Mouse (Mus musculus) limb, embryonic 12.5 days (tissue): ENCODE measurements around the gene Clic6. TPM values are rescaled to one million over a fixed set of nuclear protein-coding genes. Genes with fewer than 3 reads are reported as not detected.
A peak's percentile ranks its signal among the peaks of the same experiment; 100 is the strongest.
"Not testable (repeated sequence)": the region's sequence is repeated elsewhere in the genome, so short reads cannot be mapped to it uniquely, and the experiment has no call there.

Source experiments
- ATAC-seq: fragments of 200-750 bp; cut with Nextera tagmentation; 2 replicates; pipeline ENCODE4 v1.8.0; 2017; ENCODE audit warnings: low read depth, moderate TSS enrichment; ENCODE audit not compliant: insufficient number of reproducible peaks, insufficient read depth, low FRiP score, low TSS enrichment
- H3K27ac ChIP-seq: fragments of 300-500 bp; sonication (generic); 2 replicates; pipeline ENCODE4 v1.5.1; 2016; ENCODE audit warnings: mild to moderate bottlenecking, moderate library complexity
- H3K27me3 ChIP-seq: fragments of 300-500 bp; sonication (generic); 2 replicates; pipeline ENCODE4 v1.6.1; 2016; ENCODE audit warnings: mild to moderate bottlenecking, moderate library complexity
- H3K36me3 ChIP-seq: fragments of 300-500 bp; sonication (generic); 2 replicates; pipeline ENCODE4 v1.6.1; 2016; ENCODE audit warnings: mild to moderate bottlenecking, moderate library complexity
- H3K4me1 ChIP-seq: fragments of 300-500 bp; sonication (generic); replicated peaks from 2 replicates; pipeline ENCODE4 v1.6.1; 2016
- H3K4me2 ChIP-seq: fragments of 300-500 bp; sonication (generic); 2 replicates; pipeline ENCODE4 v1.6.1; 2016; ENCODE audit warnings: mild to moderate bottlenecking, moderate library complexity
- H3K4me3 ChIP-seq: fragments of 300-500 bp; sonication (generic); replicated peaks from 2 replicates; pipeline ENCODE4 v1.5.1; 2016; ENCODE audit warnings: mild to moderate bottlenecking
- H3K9ac ChIP-seq: fragments of 300-500 bp; sonication (generic); replicated peaks from 2 replicates; pipeline ENCODE4 v1.6.1; 2016; ENCODE audit warnings: mild to moderate bottlenecking, moderate library complexity
- H3K9me3 ChIP-seq: fragments of 300-500 bp; sonication (generic); 2 replicates; pipeline ENCODE4 v1.6.1; 2016; ENCODE audit warnings: mild to moderate bottlenecking, moderate library complexity
- WGBS: fragments of 180-500 bp; shearing (Covaris S2); methylation state at CpG from one replicate; pipeline ENCODE4 v1.1.7; 2016; 5-methylcytosine and 5-hydroxymethylcytosine counted together
- polyA plus RNA-seq: library from polyadenylated mRNA; unstranded; fragments of >200 nt; fragmentation: Nextera tagmentation; extraction: Ambion mirVana; gene quantifications from 2 replicates; pipeline ENCODE4 v1.2.1, GENCODE M21; 2016

Clic6 gene
- polyA plus RNA-seq, 1 experiment from 2014 or later = 1.2 TPM

- Histone ChIP-seq H3K27ac (no peak overlapping the region), H3K36me3 (no peaks in the 10 kb centered on the region), H3K4me3 (no peak overlapping the region), H3K27me3 (peaks cover 59% of the 10 kb centered on the region), H3K9me3 (no peaks in the 10 kb centered on the region), H3K9ac (no peak overlapping the region), H3K4me2 (no peak overlapping the region), H3K4me1 (peaks cover 19% of the 10 kb centered on the region)
- 81% methylated on average over 8 of the region's 8 CpGs for WGBS
- no peak for ATAC-seq
These were observed 15.0 kb downstream of the Clic6 start for GRCm38 (mm10) chr16:92500534-92500933.

DNA sequence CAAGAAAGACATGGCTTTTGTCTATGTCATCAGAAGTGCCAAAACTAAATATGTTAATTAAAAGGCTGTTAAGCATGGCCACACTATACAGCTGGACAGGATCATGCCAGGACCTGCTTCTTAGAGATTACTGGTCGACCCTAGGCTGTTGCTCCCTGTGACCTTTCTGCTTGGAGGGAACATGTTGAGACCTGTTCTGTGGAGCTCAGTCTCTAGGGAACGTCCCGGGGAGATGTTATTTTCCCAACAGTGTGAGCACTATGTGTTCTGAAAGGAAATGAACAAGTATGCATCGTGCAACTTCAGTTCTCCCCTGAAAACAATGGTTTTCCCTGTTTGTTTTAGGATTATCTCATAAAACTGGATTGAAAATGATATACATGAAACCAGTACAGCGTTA, 17.6 kb downstream of the Clic6 start:
- Histone ChIP-seq H3K9me3 (no peaks in the 10 kb centered on the region), H3K36me3 (no peaks in the 10 kb centered on the region), H3K4me2 (no peak overlapping the region), H3K27ac (no peak overlapping the region), H3K4me3 (no peak overlapping the region), H3K9ac (no peak overlapping the region), H3K4me1 (peaks cover 12% of the 10 kb centered on the region), H3K27me3 (peaks cover 35% of the 10 kb centered on the region)
- WGBS = 69% methylated on average over 5 of the region's 5 CpGs
- ATAC-seq = no peak

DNA sequence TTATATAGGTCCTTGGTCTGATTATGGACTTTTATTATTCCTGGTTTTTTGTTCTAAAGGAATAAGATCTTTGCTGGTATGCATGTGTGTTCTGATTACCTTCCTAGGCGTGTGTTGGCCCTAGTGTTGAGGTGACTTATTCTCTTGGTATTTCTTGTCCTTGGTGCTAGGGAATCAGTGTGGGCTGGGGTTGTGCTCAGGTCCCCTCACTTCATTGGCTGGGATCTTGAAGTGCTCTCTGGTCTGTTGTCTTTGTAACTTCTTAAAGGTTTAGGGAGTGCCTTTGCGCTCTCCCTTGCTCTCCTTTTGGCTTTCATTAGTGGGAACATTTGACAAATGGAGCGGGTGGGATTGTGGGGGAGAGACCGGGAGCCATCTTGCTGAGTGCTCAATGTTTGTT, 22.0 kb downstream of the Clic6 start:
- H3K4me3 ChIP-seq = no peak overlapping the region
- no peak for ATAC-seq
- peaks cover 3% of the 10 kb centered on the region for H3K4me1 ChIP-seq
- WGBS = 87% methylated on average over 4 of the region's 4 CpGs
- H3K9ac ChIP-seq = no peak overlapping the region
- no peak overlapping the region for H3K4me2 ChIP-seq
- no peaks in the 10 kb centered on the region for H3K36me3 ChIP-seq
- H3K27ac ChIP-seq = no peak overlapping the region
- no peaks in the 10 kb centered on the region for H3K9me3 ChIP-seq
- peaks cover 6% of the 10 kb centered on the region; the same call in 1 of the 2 replicates for H3K27me3 ChIP-seq

GRCm38 (mm10) chr16:92510835-92511772, 25.6 kb downstream of the Clic6 start:
- Histone ChIP-seq H3K9ac (no peak overlapping the region), H3K4me1 (peaks cover 3% of the 10 kb centered on the region), H3K36me3 (no peaks in the 10 kb centered on the region), H3K9me3 (no peaks in the 10 kb centered on the region), H3K27me3 (peaks cover 13% of the 10 kb centered on the region), H3K4me2 (no peak overlapping the region), H3K27ac (no peak overlapping the region), H3K4me3 (no peak overlapping the region)
- WGBS = 64% methylated on average over 13 of the region's 13 CpGs
- no peak for ATAC-seq

DNA sequence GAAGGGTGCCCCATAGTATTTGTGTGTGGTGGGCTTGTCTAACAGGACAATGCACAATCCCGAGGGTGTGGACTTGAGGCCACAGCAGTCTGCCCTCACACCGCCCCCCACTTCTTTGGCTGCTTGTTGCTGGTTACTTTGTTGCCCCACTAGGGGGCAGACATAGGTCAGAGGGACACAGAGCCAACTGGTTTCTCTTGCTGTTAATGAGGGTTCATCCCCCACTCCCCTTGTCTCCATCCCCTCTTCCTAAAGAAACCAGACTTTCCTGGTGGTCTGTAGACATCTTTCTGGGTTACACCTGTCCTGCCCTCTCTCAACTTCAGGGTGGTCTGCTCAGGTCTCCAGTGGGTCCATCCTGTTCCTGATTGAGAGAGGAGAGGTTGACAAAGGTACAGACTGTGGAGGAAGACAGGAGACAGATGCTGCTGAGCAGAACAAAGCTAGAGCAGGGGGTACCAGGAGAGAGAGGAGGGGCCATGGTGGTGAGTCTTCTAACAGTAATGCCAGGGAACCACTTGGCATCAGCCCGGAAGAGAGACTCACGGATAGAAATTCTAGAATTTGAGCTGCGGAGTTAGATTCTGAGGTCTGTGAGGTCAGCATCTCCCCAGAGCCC, 26.3 kb downstream of the Clic6 start:
- Histone ChIP-seq H3K27me3 (peaks cover 13% of the 10 kb centered on the region), H3K36me3 (no peaks in the 10 kb centered on the region), H3K9me3 (no peaks in the 10 kb centered on the region), H3K27ac (no peak overlapping the region), H3K9ac (no peak overlapping the region), H3K4me2 (no peak overlapping the region), H3K4me1 (peaks cover 3% of the 10 kb centered on the region), H3K4me3 (no peak overlapping the region)
- 63% methylated on average over 5 of the region's 5 CpGs for WGBS
- ATAC-seq = no peak

GRCm38 (mm10) chr16:92514896-92515295, 29.4 kb downstream of the Clic6 start:
- not testable (repeated sequence) for H3K9ac ChIP-seq, H3K4me2 ChIP-seq, H3K36me3 ChIP-seq, ATAC-seq, H3K9me3 ChIP-seq, H3K27ac ChIP-seq, H3K4me3 ChIP-seq
- peaks cover 17% of the 10 kb centered on the region for H3K27me3 ChIP-seq
- WGBS = 77% methylated on average over 9 of the region's 9 CpGs
- H3K4me1 ChIP-seq = peaks cover 19% of the 10 kb centered on the region

DNA sequence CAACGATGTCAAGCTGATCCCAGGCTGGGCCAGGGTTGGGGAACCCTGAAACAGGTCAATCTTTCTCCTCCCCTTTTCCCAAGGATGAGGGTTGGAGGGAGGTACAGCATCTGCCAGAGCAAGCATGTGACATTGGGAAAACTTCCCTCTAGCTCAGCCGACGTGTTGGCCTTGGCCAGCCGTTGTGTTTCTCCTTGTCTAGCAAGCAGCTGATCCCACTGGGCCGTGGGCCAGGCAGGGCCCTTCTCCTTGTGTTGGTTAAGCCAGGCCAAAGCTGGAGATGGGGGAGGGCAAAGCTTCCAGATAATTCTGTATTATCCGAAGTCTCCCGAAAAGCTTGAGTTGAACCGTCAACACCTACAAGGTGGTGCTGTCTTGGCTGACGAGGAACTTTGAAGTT, 30.6 kb downstream of the Clic6 start:
- WGBS = 90% methylated on average over 9 of the region's 9 CpGs
- Histone ChIP-seq H3K4me1 (peaks cover 20% of the 10 kb centered on the region), H3K9ac (no peak overlapping the region), H3K9me3 (no peaks in the 10 kb centered on the region), H3K36me3 (no peaks in the 10 kb centered on the region), H3K27ac (no peak overlapping the region), H3K4me3 (no peak overlapping the region), H3K4me2 (no peak overlapping the region), H3K27me3 (peaks cover 26% of the 10 kb centered on the region)
- no peak for ATAC-seq

DNA sequence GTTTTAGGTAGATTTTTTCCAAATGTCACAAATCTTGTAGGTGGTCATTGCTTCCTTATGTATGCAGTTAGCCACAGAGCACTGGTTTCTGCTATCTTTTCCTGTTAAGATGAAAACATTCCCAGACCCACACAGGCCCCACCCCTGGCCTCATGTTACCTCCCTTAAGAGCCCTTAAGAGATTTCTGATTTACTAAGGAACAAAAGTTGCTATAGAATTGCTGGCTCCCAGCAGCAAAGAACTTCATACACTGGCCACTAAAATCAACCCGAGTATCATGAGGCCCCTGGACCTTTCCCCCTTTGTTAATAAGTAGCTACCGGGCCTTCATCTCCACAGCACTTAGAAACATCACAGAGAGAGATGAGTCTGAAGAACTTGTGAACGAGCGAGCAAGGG, 33.2 kb downstream of the Clic6 start:
- Histone ChIP-seq H3K27me3 (peaks cover 30% of the 10 kb centered on the region), H3K9ac (no peak overlapping the region), H3K27ac (peak overlapping the region; percentile 41; the same call in 1 of the 2 replicates), H3K9me3 (no peaks in the 10 kb centered on the region), H3K36me3 (no peaks in the 10 kb centered on the region), H3K4me1 (peaks cover 29% of the 10 kb centered on the region), H3K4me3 (no peak overlapping the region), H3K4me2 (peak overlapping the region; percentile 23)
- no peak for ATAC-seq
- WGBS = 33% methylated on average over 4 of the region's 4 CpGs

DNA sequence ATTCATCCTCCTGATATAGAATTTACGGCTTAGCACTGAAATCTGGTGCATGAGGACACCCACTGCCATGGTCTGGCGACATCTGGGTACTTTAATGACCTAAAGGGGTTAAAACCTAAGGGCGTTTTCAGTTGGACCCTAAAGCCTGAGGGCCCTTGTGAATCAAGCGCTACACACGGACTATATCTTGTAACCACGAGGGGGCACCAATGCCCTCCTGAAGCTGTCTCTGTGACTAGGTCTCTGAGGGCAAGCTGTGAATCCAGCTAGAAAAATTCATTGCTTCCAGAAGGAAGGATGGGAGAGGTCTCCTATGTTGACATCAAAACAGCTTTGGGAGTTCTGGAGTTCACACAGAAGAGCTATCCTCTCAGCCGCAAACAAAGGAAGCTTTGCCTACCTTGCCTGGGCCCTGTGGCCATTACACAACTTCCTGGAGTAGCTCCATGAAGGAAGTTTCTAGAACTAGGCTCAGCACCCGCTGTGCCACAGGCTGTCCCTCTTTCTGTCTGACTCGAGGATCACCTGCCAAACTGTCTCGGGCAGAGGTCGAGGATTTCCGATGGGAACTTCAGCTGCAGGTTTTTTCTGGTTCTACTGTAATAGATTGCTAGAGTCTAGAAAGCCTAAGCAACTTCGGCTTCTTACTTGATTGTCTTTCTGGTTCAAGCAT, 34.4 kb downstream of the Clic6 start:
- Histone ChIP-seq H3K9ac (no peak overlapping the region), H3K4me3 (no peak overlapping the region), H3K4me1 (peaks cover 29% of the 10 kb centered on the region), H3K4me2 (no peak overlapping the region), H3K36me3 (no peaks in the 10 kb centered on the region), H3K9me3 (no peaks in the 10 kb centered on the region), H3K27me3 (peaks cover 33% of the 10 kb centered on the region; the same call in 1 of the 2 replicates), H3K27ac (no peak overlapping the region)
- 52% methylated on average over 13 of the region's 13 CpGs for WGBS
- no peak for ATAC-seq

- no peaks in the 10 kb centered on the region for H3K36me3 ChIP-seq
- ATAC-seq = no peak
- H3K27ac ChIP-seq = no peak overlapping the region
- WGBS = 80% methylated on average over 8 of the region's 8 CpGs
- H3K4me2 ChIP-seq = no peak overlapping the region
- H3K9ac ChIP-seq = no peak overlapping the region
- peaks cover 40% of the 10 kb centered on the region; the same call in 1 of the 2 replicates for H3K27me3 ChIP-seq
- H3K4me3 ChIP-seq = no peak overlapping the region
- H3K9me3 ChIP-seq = no peaks in the 10 kb centered on the region
- H3K4me1 ChIP-seq = peaks cover 33% of the 10 kb centered on the region
These were observed 37.8 kb downstream of the Clic6 start for GRCm38 (mm10) chr16:92523351-92523750.

DNA sequence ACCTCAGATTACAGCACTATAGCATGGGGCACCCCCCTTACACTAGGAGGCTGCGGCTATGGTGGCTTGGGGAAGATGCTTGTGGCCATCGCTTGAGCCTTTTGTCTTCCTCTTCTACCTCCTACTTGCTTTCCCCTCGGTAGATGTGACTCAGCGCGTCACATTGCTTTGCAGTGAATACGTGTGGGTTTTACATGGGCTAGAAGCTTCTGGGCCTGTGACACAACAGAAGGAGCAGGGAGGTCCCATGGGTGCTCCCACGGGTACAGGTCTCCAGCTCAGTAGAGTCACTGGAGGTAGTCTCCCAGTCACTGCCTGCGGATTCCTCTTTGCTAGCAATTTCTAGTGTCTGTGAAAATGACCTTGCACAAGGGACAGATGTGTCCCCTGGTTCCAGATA, 39.1 kb downstream of the Clic6 start:
- Histone ChIP-seq H3K9ac (no peak overlapping the region), H3K4me2 (no peak overlapping the region), H3K36me3 (no peaks in the 10 kb centered on the region), H3K9me3 (0 out of 2 replicates have a peak, but pooled peaks cover 6% of the 10 kb centered on the region), H3K27ac (no peak overlapping the region), H3K4me1 (peaks cover 20% of the 10 kb centered on the region), H3K27me3 (peaks cover 36% of the 10 kb centered on the region; the same call in 1 of the 2 replicates), H3K4me3 (no peak overlapping the region)
- no peak for ATAC-seq
- WGBS = 89% methylated on average over 8 of the region's 8 CpGs
